Mouse (Mus musculus): Measurements from ENCODE around the gene Frrs1. TPM values are rescaled to one million over a fixed set of nuclear protein-coding genes. Genes with fewer than 3 reads are reported as not detected.

Gene Frrs1
- total and polyA plus RNA-seq, 2 experiments from 2014 or later = 3.2 to 9.9 TPM

- WGBS = 52% methylated on average over 19 of the region's 19 CpGs
- peak overlapping the region; percentile 95 for H3K4me2 ChIP-seq (ENCODE audit: low read depth, low read length)
- H3K4me1 ChIP-seq (ENCODE audit: control insufficient read depth, insufficient read depth) = peaks cover 3% of the 10 kb centered on the region; the same call in 1 of the 2 replicates
- no peaks in the 10 kb centered on the region for H3K9me3 ChIP-seq (replicated peaks; ENCODE audit: control insufficient read depth, low read length)
- ATAC-seq (ENCODE audit: insufficient read depth, low read depth) = 0 out of 2 replicates have a peak, but pooled peaks have one; percentile 12
- no peak for DNase-seq (ENCODE audit: low spot score)
- H3K27me3 ChIP-seq (ENCODE audit: control insufficient read depth, insufficient read depth, low read length) = no peaks in the 10 kb centered on the region
- H3K9ac ChIP-seq (replicated peaks; ENCODE audit: low read depth, low read length) = peak overlapping the region; percentile 59; the same call in 1 of the 2 replicates
- peak overlapping the region; percentile 62 for H3K4me3 ChIP-seq (ENCODE audit: low read depth, low read length)
- H3K36me3 ChIP-seq (replicated peaks; ENCODE audit: control insufficient read depth, insufficient read depth, low read length) = no peaks in the 10 kb centered on the region
- H3K27ac ChIP-seq (ENCODE audit: low read depth) = no peak overlapping the region
- TF ChIP-seq EP300 (IDR thresholded peaks at IDR 0.05; ENCODE audit: low read depth) (no peak), CTCF (IDR thresholded peaks at IDR 0.05; ENCODE audit: low read depth) (no peak)
Measured at GRCm38 (mm10) chr3:116860333-116861222, 1.3 kb downstream of the Frrs1 start.

GRCm38 (mm10) chr3:116861223-116861539 is 1.9 kb downstream of the Frrs1 start:
- Histone ChIP-seq H3K27me3 (ENCODE audit: control insufficient read depth, insufficient read depth, low read length) (no peaks in the 10 kb centered on the region), H3K4me2 (ENCODE audit: low read depth, low read length) (peak overlapping the region; percentile 95), H3K27ac (ENCODE audit: low read depth) (no peak overlapping the region), H3K4me3 (ENCODE audit: low read depth, low read length) (peak overlapping the region; percentile 62), H3K36me3 (replicated peaks; ENCODE audit: control insufficient read depth, insufficient read depth, low read length) (no peaks in the 10 kb centered on the region), H3K4me1 (ENCODE audit: control insufficient read depth, insufficient read depth) (peaks cover 3% of the 10 kb centered on the region; the same call in 1 of the 2 replicates), H3K9ac (replicated peaks; ENCODE audit: low read depth, low read length) (peak overlapping the region; percentile 59), H3K9me3 (replicated peaks; ENCODE audit: control insufficient read depth, low read length) (no peaks in the 10 kb centered on the region)
- WGBS = 6% methylated on average over 4 of the region's 4 CpGs
- DNase-seq (ENCODE audit: low spot score) = peak; percentile 29
- no peak for TF ChIP-seq CTCF (IDR thresholded peaks at IDR 0.05; ENCODE audit: low read depth)
- ATAC-seq (ENCODE audit: insufficient read depth, low read depth) = 0 out of 2 replicates have a peak, but pooled peaks have one; percentile 19

GRCm38 (mm10) chr3:116861540-116862067 is 2.3 kb downstream of the Frrs1 start:
- H3K4me3 ChIP-seq (ENCODE audit: low read depth, low read length) = peak overlapping the region; percentile 62
- peaks cover 3% of the 10 kb centered on the region; the same call in 1 of the 2 replicates for H3K4me1 ChIP-seq (ENCODE audit: control insufficient read depth, insufficient read depth)
- H3K36me3 ChIP-seq (replicated peaks; ENCODE audit: control insufficient read depth, insufficient read depth, low read length) = no peaks in the 10 kb centered on the region
- ATAC-seq (ENCODE audit: insufficient read depth, low read depth) (peak; percentile 69), DNase-seq (ENCODE audit: low spot score) (peak; percentile 65)
- no peaks in the 10 kb centered on the region for H3K9me3 ChIP-seq (replicated peaks; ENCODE audit: control insufficient read depth, low read length)
- peak overlapping the region; percentile 59 for H3K9ac ChIP-seq (replicated peaks; ENCODE audit: low read depth, low read length)
- H3K27me3 ChIP-seq (ENCODE audit: control insufficient read depth, insufficient read depth, low read length) = no peaks in the 10 kb centered on the region
- under 1% methylated on average over 25 of the region's 25 CpGs for WGBS
- peak overlapping the region; percentile 40; the same call in 1 of the 2 replicates for H3K27ac ChIP-seq (ENCODE audit: low read depth)
- peak overlapping the region; percentile 95 for H3K4me2 ChIP-seq (ENCODE audit: low read depth, low read length)
- TF ChIP-seq EP300 (IDR thresholded peaks at IDR 0.05; ENCODE audit: low read depth) (no peak), CTCF (IDR thresholded peaks at IDR 0.05; ENCODE audit: low read depth) (peak; percentile 15; the same call in 1 of the 2 replicates)

- Histone ChIP-seq H3K36me3 (replicated peaks; ENCODE audit: control insufficient read depth, insufficient read depth, low read length) (no peaks in the 10 kb centered on the region), H3K4me1 (ENCODE audit: control insufficient read depth, insufficient read depth) (peaks cover 3% of the 10 kb centered on the region; the same call in 1 of the 2 replicates), H3K4me2 (ENCODE audit: low read depth, low read length) (no peak overlapping the region), H3K4me3 (ENCODE audit: low read depth, low read length) (no peak overlapping the region), H3K27me3 (ENCODE audit: control insufficient read depth, insufficient read depth, low read length) (no peaks in the 10 kb centered on the region), H3K27ac (ENCODE audit: low read depth) (no peak overlapping the region), H3K9ac (replicated peaks; ENCODE audit: low read depth, low read length) (no peak overlapping the region), H3K9me3 (replicated peaks; ENCODE audit: control insufficient read depth, low read length) (no peaks in the 10 kb centered on the region)
- WGBS = 57% methylated on average over 1 of the region's 1 CpGs
- DNase-seq (ENCODE audit: low spot score) = no peak
- no peak for TF ChIP-seq CTCF (IDR thresholded peaks at IDR 0.05; ENCODE audit: low read depth)
- TF ChIP-seq EP300 (IDR thresholded peaks at IDR 0.05; ENCODE audit: low read depth) = no peak
- no peak for ATAC-seq (ENCODE audit: insufficient read depth, low read depth)
Measured at GRCm38 (mm10) chr3:116862621-116863020, 3.4 kb downstream of the Frrs1 start.

GRCm38 (mm10) chr3:116864421-116864820 is 5.2 kb downstream of the Frrs1 start:
- H3K27ac ChIP-seq (ENCODE audit: low read depth) = no peak overlapping the region
- no peak overlapping the region for H3K4me2 ChIP-seq (ENCODE audit: low read depth, low read length)
- no peak for TF ChIP-seq CTCF (IDR thresholded peaks at IDR 0.05; ENCODE audit: low read depth)
- no peak for DNase-seq (ENCODE audit: low spot score)
- WGBS = 69% methylated on average over 5 of the region's 5 CpGs
- no peaks in the 10 kb centered on the region for H3K36me3 ChIP-seq (replicated peaks; ENCODE audit: control insufficient read depth, insufficient read depth, low read length)
- no peaks in the 10 kb centered on the region for H3K9me3 ChIP-seq (replicated peaks; ENCODE audit: control insufficient read depth, low read length)
- H3K4me3 ChIP-seq (ENCODE audit: low read depth, low read length) = no peak overlapping the region
- H3K4me1 ChIP-seq (ENCODE audit: control insufficient read depth, insufficient read depth) = peaks cover 3% of the 10 kb centered on the region; the same call in 1 of the 2 replicates
- ATAC-seq (ENCODE audit: insufficient read depth, low read depth) = no peak
- no peaks in the 10 kb centered on the region for H3K27me3 ChIP-seq (ENCODE audit: control insufficient read depth, insufficient read depth, low read length)
- no peak overlapping the region for H3K9ac ChIP-seq (replicated peaks; ENCODE audit: low read depth, low read length)

All from heart, postnatal 0 days (tissue).